Mouse (Mus musculus) left cerebral cortex, adult 18-20 months (tissue): ENCODE data around the gene Hoxa9. TPM values are rescaled to one million over a fixed set of nuclear protein-coding genes. Genes with fewer than 3 reads are reported as not detected.

ENCODE experiments used
- DNase-seq, 2 experiments: peaks; one replicate each; pipeline ENCODE4 v3.0.0; 2021 to 2022; ENCODE audit warnings: low spot score in 2 of 2, mixed read lengths in 1 of 2
- total RNA-seq, 2 experiments: library from RNA; stranded (reverse); gene quantifications; 2 replicates each; pipeline ENCODE4 v1.2.3; 2021

Gene Hoxa9
- total RNA-seq, 2 experiments from 2014 or later: not detected

- no peak for DNase-seq
These were observed 1.1 kb upstream of the Hoxa9 start for GRCm38 (mm10) chr6:52231885-52232567.

GRCm38 (mm10) chr6:52229558-52230416 is 1.1 kb downstream of the Hoxa9 start:
- no peak for DNase-seq

GRCm38 (mm10) chr6:52228475-52229465 is 2.1 kb downstream of the Hoxa9 start:
- DNase-seq: no peak

GRCm38 (mm10) chr6:52227470-52228222 is 3.2 kb downstream of the Hoxa9 start:
- DNase-seq: no peak

- DNase-seq: no peak
These were observed 4.2 kb downstream of the Hoxa9 start for GRCm38 (mm10) chr6:52226569-52227257.

GRCm38 (mm10) chr6:52225612-52226568 is 5.0 kb downstream of the Hoxa9 start:
- no peak for DNase-seq

GRCm38 (mm10) chr6:52224895-52225611 is 5.8 kb downstream of the Hoxa9 start:
- DNase-seq: no peak

- DNase-seq: no peak
These were observed 6.7 kb downstream of the Hoxa9 start for GRCm38 (mm10) chr6:52223939-52224760.

GRCm38 (mm10) chr6:52222729-52223128 is 8.2 kb downstream of the Hoxa9 start:
- no peak for DNase-seq

GRCm38 (mm10) chr6:52221993-52222685 is 8.8 kb downstream of the Hoxa9 start:
- no peak for DNase-seq

GRCm38 (mm10) chr6:52221337-52221992 is 9.4 kb downstream of the Hoxa9 start, which contains the start of gene Hoxa7:
Gene Hoxa7, minus strand, starts transcription at chr6:52221854.
- DNase-seq: peak; percentile 77 to 80

GRCm38 (mm10) chr6:52220865-52221310 is 10.0 kb downstream of the Hoxa9 start:
- DNase-seq: no peak

GRCm38 (mm10) chr6:52220003-52220864 is 10.7 kb downstream of the Hoxa9 start:
- DNase-seq: no peak

- no peak for DNase-seq
These were observed 11.5 kb downstream of the Hoxa9 start for GRCm38 (mm10) chr6:52219234-52219942.
